Mouse (Mus musculus) hindbrain, embryonic 15.5 days (tissue): ENCODE data around the gene Tfdp2. TPM values are rescaled to one million over a fixed set of nuclear protein-coding genes. Genes with fewer than 3 reads are reported as not detected.
A peak's percentile ranks its signal among the peaks of the same experiment; 100 is the strongest.

Experiments used
- ATAC-seq: fragments of 200-750 bp; cut with Nextera tagmentation; 2 replicates; pipeline ENCODE4 v1.8.0; 2017; ENCODE audit warnings: low read depth, moderate number of reproducible peaks, moderate TSS enrichment; ENCODE audit not compliant: low FRiP score
- H3K27ac ChIP-seq: fragments of 300-500 bp; sonication (generic); replicated peaks from 2 replicates; pipeline ENCODE4 v1.5.1; 2015; ENCODE audit warnings: mild to moderate bottlenecking, inconsistent platforms
- H3K27me3 ChIP-seq: fragments of 300-500 bp; sonication (generic); 2 replicates; pipeline ENCODE4 v1.6.1; 2015; ENCODE audit warnings: control low read depth, inconsistent platforms
- H3K36me3 ChIP-seq: fragments of 300-500 bp; sonication (generic); 2 replicates; pipeline ENCODE4 v1.6.1; 2015; ENCODE audit warnings: control low read depth, inconsistent platforms
- H3K4me1 ChIP-seq: fragments of 300-500 bp; sonication (generic); replicated peaks from 2 replicates; pipeline ENCODE4 v1.6.1; 2015; ENCODE audit warnings: control low read depth, inconsistent platforms
- H3K4me2 ChIP-seq: fragments of 300-500 bp; sonication (generic); 2 replicates; pipeline ENCODE4 v1.6.1; 2015; ENCODE audit warnings: moderate library complexity, mild to moderate bottlenecking, inconsistent platforms
- H3K4me3 ChIP-seq: fragments of 300-500 bp; sonication (generic); 2 replicates; pipeline ENCODE4 v1.5.1; 2015; ENCODE audit warnings: mild to moderate bottlenecking, inconsistent platforms
- H3K9ac ChIP-seq: fragments of 300-500 bp; sonication (generic); 2 replicates; pipeline ENCODE4 v1.6.1; 2015; ENCODE audit warnings: inconsistent platforms
- H3K9me3 ChIP-seq: fragments of 300-500 bp; sonication (generic); 2 replicates; pipeline ENCODE4 v1.6.1; 2016; ENCODE audit warnings: control low read depth, inconsistent platforms
- WGBS: fragments of 180-500 bp; shearing (Covaris S2); methylation state at CpG from one replicate; pipeline ENCODE4 v1.1.7; 2015; 5-methylcytosine and 5-hydroxymethylcytosine counted together
- polyA plus RNA-seq: library from polyadenylated mRNA; unstranded; fragments of >200 nt; fragmentation: Nextera tagmentation; extraction: Ambion mirVana; gene quantifications from 2 replicates; pipeline ENCODE4 v1.2.1, GENCODE M21; 2015

Gene Tfdp2
- polyA plus RNA-seq, 1 experiment from 2014 or later: 20.4 TPM

GRCm38 (mm10) chr9:96235477-96235876, 39.4 kb downstream of the Tfdp2 start:
- H3K9me3 ChIP-seq: no peaks in the 10 kb centered on the region
- no peaks in the 10 kb centered on the region for H3K4me1 ChIP-seq
- H3K27ac ChIP-seq: no peak overlapping the region
- H3K36me3 ChIP-seq: no peaks in the 10 kb centered on the region
- no peak overlapping the region for H3K9ac ChIP-seq
- no peak overlapping the region for H3K4me3 ChIP-seq
- no peak overlapping the region for H3K4me2 ChIP-seq
- WGBS: 34% methylated on average over 2 of the region's 2 CpGs
- no peak for ATAC-seq
- no peaks in the 10 kb centered on the region for H3K27me3 ChIP-seq

GRCm38 (mm10) chr9:96237391-96237790, 41.3 kb downstream of the Tfdp2 start:
- H3K36me3 ChIP-seq: no peaks in the 10 kb centered on the region
- no peaks in the 10 kb centered on the region for H3K4me1 ChIP-seq
- no peak overlapping the region for H3K9ac ChIP-seq
- H3K27ac ChIP-seq: no peak overlapping the region
- H3K27me3 ChIP-seq: no peaks in the 10 kb centered on the region
- no peak overlapping the region for H3K4me2 ChIP-seq
- H3K9me3 ChIP-seq: no peaks in the 10 kb centered on the region
- no peak overlapping the region for H3K4me3 ChIP-seq
- 92% methylated on average over 1 of the region's 1 CpGs for WGBS
- no peak for ATAC-seq

- H3K9ac ChIP-seq: no peak overlapping the region
- no peak overlapping the region for H3K27ac ChIP-seq
- no peaks in the 10 kb centered on the region for H3K4me1 ChIP-seq
- H3K36me3 ChIP-seq: no peaks in the 10 kb centered on the region
- WGBS: 68% methylated on average over 1 of the region's 1 CpGs
- H3K4me2 ChIP-seq: no peak overlapping the region
- H3K9me3 ChIP-seq: no peaks in the 10 kb centered on the region
- ATAC-seq: no peak
- H3K27me3 ChIP-seq: no peaks in the 10 kb centered on the region
- H3K4me3 ChIP-seq: no peak overlapping the region
Measured at GRCm38 (mm10) chr9:96238286-96238685, 42.2 kb downstream of the Tfdp2 start.

- WGBS: 85% methylated on average over 10 of the region's 10 CpGs
- Histone ChIP-seq H3K9ac (no peak overlapping the region), H3K4me1 (no peaks in the 10 kb centered on the region), H3K27ac (no peak overlapping the region), H3K4me3 (no peak overlapping the region), H3K4me2 (no peak overlapping the region), H3K27me3 (no peaks in the 10 kb centered on the region), H3K36me3 (no peaks in the 10 kb centered on the region), H3K9me3 (no peaks in the 10 kb centered on the region)
- ATAC-seq: peak; percentile 66; the same call in 1 of the 2 replicates
Measured at GRCm38 (mm10) chr9:96241134-96242097, 45.3 kb downstream of the Tfdp2 start.

GRCm38 (mm10) chr9:96243915-96244314, 47.8 kb downstream of the Tfdp2 start:
- H3K27me3 ChIP-seq: no peaks in the 10 kb centered on the region
- ATAC-seq: no peak
- no peak overlapping the region for H3K9ac ChIP-seq
- H3K4me1 ChIP-seq: no peaks in the 10 kb centered on the region
- H3K36me3 ChIP-seq: no peaks in the 10 kb centered on the region
- 88% methylated on average over 6 of the region's 6 CpGs for WGBS
- H3K27ac ChIP-seq: no peak overlapping the region
- H3K4me3 ChIP-seq: no peak overlapping the region
- H3K4me2 ChIP-seq: no peak overlapping the region
- H3K9me3 ChIP-seq: no peaks in the 10 kb centered on the region

GRCm38 (mm10) chr9:96254812-96255211, 58.7 kb downstream of the Tfdp2 start:
- H3K4me1 ChIP-seq: no peaks in the 10 kb centered on the region
- H3K4me2 ChIP-seq: no peak overlapping the region
- no peak overlapping the region for H3K4me3 ChIP-seq
- H3K36me3 ChIP-seq: no peaks in the 10 kb centered on the region
- 91% methylated on average over 2 of the region's 2 CpGs for WGBS
- H3K9me3 ChIP-seq: no peaks in the 10 kb centered on the region
- H3K9ac ChIP-seq: no peak overlapping the region
- no peaks in the 10 kb centered on the region for H3K27me3 ChIP-seq
- H3K27ac ChIP-seq: no peak overlapping the region
- ATAC-seq: no peak

GRCm38 (mm10) chr9:96258478-96258877, 62.4 kb downstream of the Tfdp2 start:
- H3K36me3 ChIP-seq: no peaks in the 10 kb centered on the region
- 5% methylated on average over 6 of the region's 6 CpGs for WGBS
- no peaks in the 10 kb centered on the region for H3K27me3 ChIP-seq
- no peaks in the 10 kb centered on the region for H3K9me3 ChIP-seq
- no peak overlapping the region for H3K9ac ChIP-seq
- H3K4me1 ChIP-seq: peaks cover 5% of the 10 kb centered on the region; the same call in 1 of the 2 replicates
- peak overlapping the region; percentile 81; the same call in 1 of the 2 replicates for H3K4me2 ChIP-seq
- no peak overlapping the region for H3K4me3 ChIP-seq
- no peak overlapping the region; the same call in 1 of the 2 replicates for H3K27ac ChIP-seq
- no peak for ATAC-seq

GRCm38 (mm10) chr9:96259017-96259512, 63.0 kb downstream of the Tfdp2 start:
- Histone ChIP-seq H3K27me3 (no peaks in the 10 kb centered on the region), H3K4me1 (peaks cover 5% of the 10 kb centered on the region; the same call in 1 of the 2 replicates), H3K27ac (peak overlapping the region; percentile 53; the same call in 1 of the 2 replicates), H3K4me3 (peak overlapping the region; percentile 55), H3K36me3 (no peaks in the 10 kb centered on the region), H3K9ac (peak overlapping the region; percentile 39; the same call in 1 of the 2 replicates), H3K9me3 (no peaks in the 10 kb centered on the region), H3K4me2 (peak overlapping the region; percentile 81)
- peak; percentile 86; the same call in 1 of the 2 replicates for ATAC-seq
- WGBS: 2% methylated on average over 5 of the region's 5 CpGs

GRCm38 (mm10) chr9:96259753-96260520, 63.9 kb downstream of the Tfdp2 start:
- H3K4me3 ChIP-seq: peak overlapping the region; percentile 55
- H3K36me3 ChIP-seq: no peaks in the 10 kb centered on the region
- peak overlapping the region; percentile 81 for H3K4me2 ChIP-seq
- H3K9me3 ChIP-seq: no peaks in the 10 kb centered on the region
- no peaks in the 10 kb centered on the region for H3K27me3 ChIP-seq
- peaks cover 5% of the 10 kb centered on the region; the same call in 1 of the 2 replicates for H3K4me1 ChIP-seq
- peak overlapping the region; percentile 57 for H3K9ac ChIP-seq
- WGBS: under 1% methylated on average over 10 of the region's 10 CpGs
- peak overlapping the region; percentile 67 for H3K27ac ChIP-seq
- peak; percentile 57; the same call in 1 of the 2 replicates for ATAC-seq

- Histone ChIP-seq H3K36me3 (no peaks in the 10 kb centered on the region), H3K27ac (no peak overlapping the region), H3K27me3 (no peaks in the 10 kb centered on the region), H3K9ac (no peak overlapping the region), H3K4me3 (no peak overlapping the region), H3K9me3 (no peaks in the 10 kb centered on the region), H3K4me2 (0 out of 2 replicates have a peak overlapping the region, but pooled peaks have one; percentile 11), H3K4me1 (peaks cover 5% of the 10 kb centered on the region; the same call in 1 of the 2 replicates)
- no peak for ATAC-seq
- 65% methylated on average over 4 of the region's 4 CpGs for WGBS
Measured at GRCm38 (mm10) chr9:96261101-96261500, 65.0 kb downstream of the Tfdp2 start.

- H3K27ac ChIP-seq: no peak overlapping the region
- H3K4me1 ChIP-seq: peaks cover 5% of the 10 kb centered on the region; the same call in 1 of the 2 replicates
- H3K4me3 ChIP-seq: no peak overlapping the region
- no peak overlapping the region for H3K9ac ChIP-seq
- no peak for ATAC-seq
- no peak overlapping the region for H3K4me2 ChIP-seq
- no peaks in the 10 kb centered on the region for H3K36me3 ChIP-seq
- 96% methylated on average over 6 of the region's 6 CpGs for WGBS
- H3K9me3 ChIP-seq: no peaks in the 10 kb centered on the region
- H3K27me3 ChIP-seq: no peaks in the 10 kb centered on the region
Measured at GRCm38 (mm10) chr9:96261980-96262379, 65.9 kb downstream of the Tfdp2 start.
